Mouse (Mus musculus) spleen, postnatal 0 days (tissue): Measurements from ENCODE around the gene Chd3. TPM values are rescaled to one million over a fixed set of nuclear protein-coding genes. Genes with fewer than 3 reads are reported as not detected.

Experiments
- polyA plus RNA-seq: library from polyadenylated mRNA; unstranded; fragments of >200 nt; fragmentation: Nextera tagmentation; extraction: Ambion mirVana; gene quantifications from 2 replicates; pipeline ENCODE4 v1.2.1, GENCODE M21; 2015

The Chd3 gene
- 9.3 and 10.9 TPM in 2 replicates for polyA plus RNA-seq

DNA sequence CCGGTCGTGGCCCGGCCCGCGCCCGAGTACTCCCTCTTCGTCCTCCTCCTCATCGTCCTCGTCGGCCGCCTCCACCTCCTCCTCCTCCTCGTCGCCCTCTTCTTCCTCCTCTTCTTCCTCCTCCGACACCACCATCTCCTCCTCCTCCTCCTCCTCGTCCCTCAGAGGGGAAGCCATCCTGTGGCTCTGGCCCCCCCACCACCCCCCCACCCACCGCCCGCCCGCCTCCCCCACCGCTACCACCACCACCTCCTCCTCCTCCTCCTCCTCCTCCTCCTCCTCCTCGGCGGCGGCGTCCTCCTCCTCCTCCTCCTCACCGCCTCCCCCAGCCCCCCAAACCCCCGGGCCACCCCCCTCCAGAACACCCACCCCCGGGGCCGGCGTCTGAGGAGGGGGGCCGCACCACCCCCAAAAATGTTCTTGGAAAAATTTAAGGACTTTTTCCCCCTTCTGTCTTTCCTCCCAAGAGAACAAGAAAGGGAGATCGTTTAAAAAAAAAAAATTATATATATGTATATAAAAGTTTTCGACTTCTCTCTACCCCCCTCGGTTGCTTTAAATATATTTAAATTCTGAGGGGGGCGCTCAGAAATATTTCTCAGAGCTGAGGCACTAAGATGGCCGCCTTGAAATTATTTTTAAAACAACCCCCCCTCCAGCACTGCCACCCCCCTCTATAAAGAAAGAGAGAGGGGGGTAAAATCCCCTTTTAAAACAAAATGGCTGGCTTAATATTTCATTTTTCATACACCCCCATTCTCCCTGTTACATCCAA lies at the start of gene Chd3:
TSS of gene Chd3 (minus strand) at position 192 of the 775 bp plus-strand sequence.

DNA sequence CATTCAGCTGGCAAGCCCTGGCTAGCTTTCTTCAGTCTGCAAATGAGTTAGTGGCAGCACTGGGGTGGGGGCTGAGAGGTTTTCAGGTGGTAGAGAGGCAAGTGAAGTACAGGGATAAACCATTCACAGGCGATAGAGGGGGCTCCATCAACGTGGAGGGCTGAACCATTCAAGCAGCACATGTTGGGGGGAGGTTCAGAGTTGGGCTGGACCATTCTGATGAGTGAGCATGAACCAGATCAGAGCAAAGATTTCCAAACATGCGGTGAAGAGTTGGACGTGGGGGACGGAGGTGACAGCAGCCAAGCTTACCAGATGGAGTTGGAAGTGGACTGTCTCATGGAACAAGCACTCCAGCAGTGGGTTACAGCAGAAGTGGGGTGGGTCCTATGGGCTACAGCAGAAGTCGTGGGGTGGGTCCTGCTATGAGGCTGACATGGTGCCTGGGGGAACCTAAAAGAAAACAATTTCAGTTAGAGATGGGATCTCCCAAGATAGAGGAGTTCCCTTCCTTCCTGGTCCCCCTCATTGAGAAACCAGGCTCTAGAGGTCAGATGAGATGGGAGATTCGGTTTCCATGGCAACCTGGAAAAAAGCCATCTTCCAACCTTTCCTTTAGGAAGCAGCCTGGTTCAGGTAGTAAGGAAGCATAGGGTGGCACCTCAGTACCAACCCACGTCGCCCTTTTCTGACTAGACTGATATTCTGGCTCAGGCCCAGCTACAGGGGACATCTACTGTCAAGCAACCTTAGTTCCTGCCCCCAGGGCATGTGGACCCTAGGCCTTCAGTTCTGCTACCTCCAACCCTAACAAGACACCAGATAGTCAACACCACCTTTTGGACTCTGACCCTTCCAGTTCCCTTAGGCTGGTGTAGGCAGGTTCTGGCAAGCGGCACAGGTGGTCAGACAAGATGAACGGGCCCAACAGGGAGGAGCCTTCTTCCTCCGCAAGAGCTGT lies 44.3 kb upstream of the Chd3 start, which contains the start of gene Kdm6b:
TSS of gene Kdm6b (minus strand) at position 455 of the 961 bp plus-strand sequence.

GRCm38 (mm10) chr11:69398059-69398458 lies 28.9 kb upstream of the Chd3 start, which contains the start of gene Tmem88:
Gene Tmem88 (minus strand): TSS chr11:69398234.

GRCm38 (mm10) chr11:69395235-69395633 lies 26.0 kb upstream of the Chd3 start, which contains the start of the genes Naa38 and Cyb5d1:
Gene Naa38 (plus strand): TSS chr11:69395487.
Gene Cyb5d1 (minus strand): TSS chr11:69395631.

DNA sequence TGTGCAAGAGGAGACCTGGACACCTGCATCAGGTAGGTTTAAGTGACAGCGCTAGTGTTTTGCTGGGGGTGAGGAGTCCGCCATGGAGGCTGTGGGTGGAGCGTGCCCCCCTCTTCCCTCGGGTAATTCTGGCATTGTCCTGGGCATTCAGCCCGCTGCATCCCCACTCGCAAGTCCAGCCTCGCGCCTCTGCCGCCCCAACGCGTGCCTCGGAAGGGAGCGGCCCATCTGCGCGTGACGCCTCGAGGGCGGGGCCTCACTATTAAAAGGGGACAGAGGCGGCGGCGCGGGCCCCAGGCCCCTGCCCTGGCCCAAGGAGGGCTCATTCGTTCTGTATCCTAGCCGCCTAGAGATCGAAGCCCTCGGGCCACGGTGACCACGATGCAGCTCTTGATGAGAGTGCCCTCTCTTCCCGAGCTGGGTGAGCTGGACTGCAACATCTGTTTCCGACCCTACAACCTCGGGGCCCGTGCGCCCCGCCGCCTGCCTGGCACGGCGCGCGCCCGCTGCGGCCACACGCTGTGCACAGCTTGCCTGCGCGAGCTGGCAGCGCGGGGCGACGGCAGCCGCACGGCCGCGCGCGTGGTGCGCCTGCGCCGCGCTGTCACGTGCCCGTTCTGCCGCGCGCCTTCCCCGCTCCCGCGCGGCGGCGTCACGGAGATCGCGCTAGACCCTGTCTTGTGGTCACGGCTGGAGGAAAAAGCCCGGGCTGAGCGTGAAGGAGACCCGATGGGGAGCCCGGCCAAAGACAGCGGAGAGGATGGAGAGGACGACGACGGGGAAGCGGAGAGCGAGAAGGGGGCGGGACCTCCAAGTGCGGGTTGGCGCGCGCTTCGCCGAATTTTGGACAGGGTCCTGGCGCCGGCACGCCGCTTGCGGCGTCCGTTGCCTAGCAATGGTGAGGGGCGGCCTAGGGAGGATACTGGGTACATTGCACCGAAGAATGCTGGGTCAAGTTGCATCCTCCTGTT lies 28.8 kb downstream of the Chd3 start, which contains the start of gene Rnf227:
TSS of gene Rnf227 (plus strand) at position 301 of the 971 bp plus-strand sequence.

DNA sequence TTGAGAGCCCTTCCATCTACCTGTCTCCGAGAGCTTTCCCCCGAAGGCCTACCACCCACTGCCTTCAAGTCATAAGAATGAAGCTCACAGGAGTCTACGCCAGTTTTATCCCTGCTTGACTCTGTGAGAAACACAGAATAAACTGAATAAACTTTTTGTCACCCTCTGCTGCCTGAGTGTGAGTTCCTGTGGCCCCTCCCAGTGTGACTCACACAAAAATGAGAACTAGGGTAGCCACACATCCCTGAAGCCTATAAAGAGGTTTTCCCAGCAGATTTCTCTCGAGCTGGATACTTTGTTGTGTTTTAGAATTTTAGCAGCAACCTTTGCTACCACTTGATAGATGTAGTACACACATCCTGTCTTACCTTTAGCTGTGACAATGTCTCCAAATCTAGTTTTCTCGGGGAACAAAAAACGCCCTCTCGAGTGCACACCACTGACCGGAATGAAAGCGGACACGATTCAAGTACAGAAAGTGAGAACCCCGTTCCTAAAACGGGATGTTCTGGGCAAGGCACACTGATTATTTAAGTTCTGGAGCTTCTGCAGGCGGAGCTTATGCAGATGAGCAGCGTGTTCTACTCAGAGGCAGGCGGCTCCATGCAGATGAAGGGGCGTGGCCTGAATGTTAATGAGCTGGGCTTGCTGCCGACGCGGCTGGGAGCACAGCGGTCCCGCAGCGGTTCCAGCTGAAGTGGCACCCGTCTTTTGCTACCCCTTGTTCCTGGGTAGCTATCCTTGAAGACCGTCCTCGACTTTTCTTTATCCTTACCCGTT lies 43.4 kb downstream of the Chd3 start, which contains the start of gene Kcnab3:
TSS of gene Kcnab3 (plus strand) at position 631 of the 780 bp plus-strand sequence.

DNA sequence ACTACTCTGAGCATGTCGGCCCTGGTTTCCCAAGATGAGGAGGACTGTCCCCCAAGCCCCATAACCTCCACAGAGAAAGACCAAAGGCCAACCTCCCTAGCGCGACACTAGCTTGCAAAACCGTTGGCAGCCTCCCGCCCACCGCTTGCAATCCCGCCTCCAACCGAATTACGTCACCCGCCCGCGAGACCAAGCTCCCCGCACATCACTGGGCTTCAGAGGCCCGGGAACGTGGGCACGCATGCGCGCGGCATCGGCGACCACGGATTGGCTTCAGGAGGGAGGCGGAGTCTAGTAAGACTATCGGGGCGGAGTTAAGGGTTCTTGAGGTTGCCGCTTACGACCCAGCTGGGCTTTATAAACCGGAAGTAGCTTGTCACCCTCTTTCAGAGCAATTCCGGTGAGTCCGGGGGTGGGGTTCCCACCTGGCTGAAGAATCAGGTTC lies 45.5 kb downstream of the Chd3 start, which contains the start of the genes Cntrob and Trappc1:
TSS of gene Cntrob (minus strand) at position 109 of the 445 bp plus-strand sequence.
TSS of gene Trappc1 (plus strand) at position 314 of the 445 bp plus-strand sequence.

Other genes with a start within 250 kb of the Chd3 start
- gene Hes7, start 249.0 kb downstream of the Chd3 start, polyA plus RNA-seq, result 0.22 and 0.32 TPM in 2 replicates
- 0.07 and 0.32 TPM in 2 replicates for gene 9130213A22Rik, start 246.8 kb downstream of the Chd3 start, polyA plus RNA-seq
- 0.25 and 0.79 TPM in 2 replicates for gene Aloxe3, start 243.5 kb downstream of the Chd3 start, polyA plus RNA-seq
- gene Alox12b, start 212.4 kb downstream of the Chd3 start, polyA plus RNA-seq, result not detected in 2 replicates
- 0.12 and 0.61 TPM in 2 replicates for gene Alox8, start 171.6 kb downstream of the Chd3 start, polyA plus RNA-seq
- 0.01 and 0.07 TPM in 2 replicates for gene Gucy2e, start 132.4 kb downstream of the Chd3 start, polyA plus RNA-seq
- gene Cntrob, start 45.6 kb downstream of the Chd3 start, polyA plus RNA-seq, result 10.3 and 12.8 TPM in 2 replicates
- 94.9 and 97.1 TPM in 2 replicates for gene Trappc1, start 45.4 kb downstream of the Chd3 start, polyA plus RNA-seq
- gene Kcnab3, start 43.1 kb downstream of the Chd3 start, polyA plus RNA-seq, result 0.30 and 0.55 TPM in 2 replicates
- 3.1 and 4.2 TPM in 2 replicates for gene Rnf227, start 28.9 kb downstream of the Chd3 start, polyA plus RNA-seq
- gene Naa38, start 26.1 kb upstream of the Chd3 start, polyA plus RNA-seq, result 115 and 122 TPM in 2 replicates
- 8.1 and 10.1 TPM in 2 replicates for gene Cyb5d1, start 26.2 kb upstream of the Chd3 start, polyA plus RNA-seq
- 25.2 and 29.9 TPM in 2 replicates for gene Tmem88, start 28.8 kb upstream of the Chd3 start, polyA plus RNA-seq
- 12.5 and 16.9 TPM in 2 replicates for gene Kdm6b, start 44.3 kb upstream of the Chd3 start, polyA plus RNA-seq
- 0.06 and 0.21 TPM in 2 replicates for gene Dnah2, start 179.7 kb upstream of the Chd3 start, polyA plus RNA-seq
- 1.1 and 1.8 TPM in 2 replicates for gene Efnb3, start 190.8 kb upstream of the Chd3 start, polyA plus RNA-seq
- 19.3 and 21.3 TPM in 2 replicates for gene Wrap53, start 210.8 kb upstream of the Chd3 start, polyA plus RNA-seq
- gene Trp53, start 211.0 kb upstream of the Chd3 start, polyA plus RNA-seq, result 80.6 and 88.9 TPM in 2 replicates
- 20.4 and 20.8 TPM in 2 replicates for gene Atp1b2, start 236.5 kb upstream of the Chd3 start, polyA plus RNA-seq
- not detected in 2 replicates for gene Shbg, start 248.5 kb upstream of the Chd3 start, polyA plus RNA-seq